Mouse (Mus musculus) B cell, adult (primary cell): ENCODE data around the gene Fam43a. TPM values are rescaled to one million over a fixed set of nuclear protein-coding genes. Genes with fewer than 3 reads are reported as not detected.

Experiments
- total RNA-seq: library from RNA; stranded (reverse); gene quantifications from 4 replicates; pipeline ENCODE4 v1.2.4, GENCODE M21; 2023; ENCODE audit not compliant: inconsistent age

The Fam43a gene
- total RNA-seq, result 239 to 292 TPM (median 272 TPM) in 4 replicates

GRCm38 (mm10) chr16:30599491-30600268 lies at the start of gene Fam43a:
Gene Fam43a (plus strand): TSS chr16:30599723.

GRCm38 (mm10) chr16:30550748-30551192 lies 48.8 kb upstream of the Fam43a start, which contains the start of gene Tmem44:
Gene Tmem44 (minus strand): TSS chr16:30550842.

GRCm38 (mm10) chr16:30587494-30588327 lies 11.8 kb upstream of the Fam43a start, which contains the start of gene Lsg1:
Gene Lsg1 (minus strand): TSS chr16:30587592.

Other genes starting within 250 kb of the Fam43a start
- 74.3 to 80.9 TPM (median 77.9 TPM) in 4 replicates for gene Atp13a3, start 193.7 kb upstream of the Fam43a start, total RNA-seq
- gene Tmem44, start 48.9 kb upstream of the Fam43a start, total RNA-seq, result 0.38 TPM in 1 of 4 replicates, not detected in the others
- 79.5 to 91.7 TPM (median 88.7 TPM) in 4 replicates for gene Lsg1, start 12.1 kb upstream of the Fam43a start, total RNA-seq